Mouse (Mus musculus) stomach, postnatal 0 days (tissue): Measurements from ENCODE around the gene P4ha3. TPM values are rescaled to one million over a fixed set of nuclear protein-coding genes. Genes with fewer than 3 reads are reported as not detected.

Source experiments
- ATAC-seq: fragments of 200-750 bp; cut with Nextera tagmentation; 2 replicates; pipeline ENCODE4 v1.8.0; 2017; ENCODE audit not compliant: low FRiP score, low TSS enrichment
- DNase-seq: peaks from one replicate; pipeline ENCODE4 v3.0.0-alpha.2; 2016; ENCODE audit warnings: low spot score
- H3K27ac ChIP-seq: fragments of 300-500 bp; sonication (generic); replicated peaks from 2 replicates; pipeline ENCODE4 v1.5.1; 2014; ENCODE audit warnings: mild to moderate bottlenecking, control low read depth
- H3K27me3 ChIP-seq: fragments of 300-500 bp; sonication (generic); 2 replicates; pipeline ENCODE4 v1.6.1; 2014; ENCODE audit warnings: low read length; ENCODE audit not compliant: control insufficient read depth, insufficient read depth
- H3K36me3 ChIP-seq: fragments of 300-500 bp; sonication (generic); 2 replicates; pipeline ENCODE4 v1.6.1; 2014; ENCODE audit warnings: low read length, mixed read lengths; ENCODE audit not compliant: control insufficient read depth, insufficient read depth
- H3K4me1 ChIP-seq: fragments of 300-500 bp; sonication (generic); replicated peaks from 2 replicates; pipeline ENCODE4 v1.6.1; 2014; ENCODE audit warnings: antibody characterized with exemption; ENCODE audit not compliant: control insufficient read depth, insufficient read depth
- H3K4me2 ChIP-seq: fragments of 300-500 bp; sonication (generic); replicated peaks from 2 replicates; pipeline ENCODE4 v1.6.1; 2014; ENCODE audit warnings: low read depth, mild to moderate bottlenecking, control low read depth, moderate library complexity
- H3K4me3 ChIP-seq: fragments of 300-500 bp; sonication (generic); 2 replicates; pipeline ENCODE4 v1.5.1; 2014; ENCODE audit warnings: low read depth, low read length, control low read depth
- H3K9ac ChIP-seq: fragments of 300-500 bp; sonication (generic); 2 replicates; pipeline ENCODE4 v1.6.1; 2014; ENCODE audit warnings: mild to moderate bottlenecking, low read length, control low read depth, mixed read lengths
- H3K9me3 ChIP-seq: fragments of 300-500 bp; sonication (generic); 2 replicates; pipeline ENCODE4 v1.6.1; 2016; ENCODE audit warnings: low read length; ENCODE audit not compliant: control insufficient read depth
- CTCF ChIP-seq: IDR thresholded peaks from 2 replicates; pipeline ENCODE4 v1.5.1; 2016; ENCODE audit warnings: antibody characterized with exemption, low read depth, mild to moderate bottlenecking, moderate library complexity
- EP300 ChIP-seq: optimal IDR thresholded peaks from 2 replicates; pipeline ENCODE3; 2016; ENCODE audit warnings: antibody characterized with exemption
- WGBS: fragments of 180-500 bp; shearing (Covaris S2); extraction: QIAGEN DNeasy Blood & Tissue Kit; methylation state at CpG from one replicate; pipeline ENCODE4 v1.1.7; 2014; 5-methylcytosine and 5-hydroxymethylcytosine counted together
- polyA plus RNA-seq: library from polyadenylated mRNA; unstranded; fragments of >200 nt; fragmentation: Nextera tagmentation; extraction: Ambion mirVana; gene quantifications from 2 replicates; pipeline ENCODE4 v1.2.1, GENCODE M21; 2015

P4ha3 gene
- polyA plus RNA-seq, 1 experiment from 2014 or later, result 1.4 TPM

- H3K4me2 ChIP-seq, result no peak overlapping the region
- no peaks in the 10 kb centered on the region for H3K27me3 ChIP-seq
- no peak overlapping the region for H3K9ac ChIP-seq
- H3K4me3 ChIP-seq, result no peak overlapping the region
- no peaks in the 10 kb centered on the region; the same call in 1 of the 2 replicates for H3K4me1 ChIP-seq
- no peak overlapping the region for H3K27ac ChIP-seq
- H3K36me3 ChIP-seq, result no peaks in the 10 kb centered on the region
- TF ChIP-seq EP300, result no peak
- no peak for TF ChIP-seq CTCF
- no peak for DNase-seq
- no peak for ATAC-seq
- no peaks in the 10 kb centered on the region for H3K9me3 ChIP-seq
- WGBS, result 39% methylated on average over 6 of the region's 6 CpGs
These were observed 79.6 kb downstream of the P4ha3 start for GRCm38 (mm10) chr7:100364888-100365287.

Other genes starting within 250 kb of the P4ha3 start
- gene Pold3, start 164.0 kb upstream of the P4ha3 start, polyA plus RNA-seq, result 18.6 and 20.3 TPM in 2 replicates
- gene Lipt2, start 126.2 kb upstream of the P4ha3 start, polyA plus RNA-seq, result 8.8 and 10.2 TPM in 2 replicates
- 3.8 and 4.7 TPM in 2 replicates for gene Kcne3, start 109.0 kb upstream of the P4ha3 start, polyA plus RNA-seq
- gene Pgm2l1, start 58.1 kb upstream of the P4ha3 start, polyA plus RNA-seq, result 0.90 and 1.0 TPM in 2 replicates
- 5.2 and 5.6 TPM in 2 replicates for gene C2cd3, start 86.7 kb downstream of the P4ha3 start, polyA plus RNA-seq
- 27.2 and 28.0 TPM in 2 replicates for gene Ppme1, start 86.8 kb downstream of the P4ha3 start, polyA plus RNA-seq
- 1.4 and 1.7 TPM in 2 replicates for gene Ucp3, start 187.5 kb downstream of the P4ha3 start, polyA plus RNA-seq
- 618 and 662 TPM in 2 replicates for gene Ucp2, start 207.8 kb downstream of the P4ha3 start, polyA plus RNA-seq
- 0.45 and 0.54 TPM in 2 replicates for gene Dnajb13, start 229.4 kb downstream of the P4ha3 start, polyA plus RNA-seq